Mouse (Mus musculus): ENCODE data around the gene Taok1. TPM values are rescaled to one million over a fixed set of nuclear protein-coding genes. Genes with fewer than 3 reads are reported as not detected.
"Not testable (repeated sequence)": the region's sequence is repeated elsewhere in the genome, so short reads cannot be mapped to it uniquely, and the experiment has no call there.

Gene Taok1
- 10 to 100 TPM; 49.6 to 50.1 TPM for total RNA-seq (2021)
- long read RNA-seq, experiment 1, full-length matches to known transcripts: 2 of 16 reads
- long read RNA-seq, experiment 1, partial matches to known transcripts: 2 of 16 reads
- long read RNA-seq, experiment 1, other reads (novel, unspliced or antisense): 12 of 16 reads
- long read RNA-seq, experiment 2, partial matches to known transcripts: 2 of 13 reads
- long read RNA-seq, experiment 2, other reads (novel, unspliced or antisense): 11 of 13 reads

- DNase-seq (ENCODE audit: low spot score in 2 of 2): peak; percentile 93 to 97
Measured at GRCm38 (mm10) chr11:77607538-77608455, at the start of gene Taok1. Gene Taok1 (minus strand): TSS chr11:77607815.

GRCm38 (mm10) chr11:77653406-77654190, 46.0 kb upstream of the Taok1 start:
- DNase-seq (ENCODE audit: low spot score in 2 of 2): not testable (repeated sequence)

GRCm38 (mm10) chr11:77652484-77652883, 44.9 kb upstream of the Taok1 start:
- no peak for DNase-seq (ENCODE audit: low spot score in 2 of 2)

- no peak for DNase-seq (ENCODE audit: low spot score in 2 of 2)
Measured at GRCm38 (mm10) chr11:77648878-77649277, 41.3 kb upstream of the Taok1 start.

- no peak for DNase-seq (ENCODE audit: low spot score in 2 of 2)
Measured at GRCm38 (mm10) chr11:77645481-77645880, 37.9 kb upstream of the Taok1 start.

GRCm38 (mm10) chr11:77641390-77641789, 33.8 kb upstream of the Taok1 start:
- no peak for DNase-seq (ENCODE audit: low spot score in 2 of 2)

GRCm38 (mm10) chr11:77630257-77630670, 22.6 kb upstream of the Taok1 start:
- DNase-seq (ENCODE audit: low spot score in 2 of 2): peak; percentile 55 to 73

- no peak for DNase-seq (ENCODE audit: low spot score in 2 of 2)
Measured at GRCm38 (mm10) chr11:77629476-77629875, 21.9 kb upstream of the Taok1 start.

- DNase-seq (ENCODE audit: low spot score in 2 of 2): no peak
Measured at GRCm38 (mm10) chr11:77626596-77627535, 19.3 kb upstream of the Taok1 start.

- no peak for DNase-seq (ENCODE audit: low spot score in 2 of 2)
Measured at GRCm38 (mm10) chr11:77625061-77625855, 17.6 kb upstream of the Taok1 start.

GRCm38 (mm10) chr11:77624441-77625060, 16.9 kb upstream of the Taok1 start:
- DNase-seq (ENCODE audit: low spot score in 2 of 2): peak in 1 of 2 experiments; percentile 26

GRCm38 (mm10) chr11:77624002-77624401, 16.4 kb upstream of the Taok1 start:
- DNase-seq (ENCODE audit: low spot score in 2 of 2): no peak

- DNase-seq (ENCODE audit: low spot score in 2 of 2): no peak
Measured at GRCm38 (mm10) chr11:77621902-77622535, 14.4 kb upstream of the Taok1 start.

GRCm38 (mm10) chr11:77615084-77615624, 7.5 kb upstream of the Taok1 start:
- DNase-seq (ENCODE audit: low spot score in 2 of 2): no peak

- DNase-seq (ENCODE audit: low spot score in 2 of 2): peak; percentile 17 to 32
Measured at GRCm38 (mm10) chr11:77606835-77607537, 629 bp downstream of the Taok1 start.

- DNase-seq (ENCODE audit: low spot score in 2 of 2): no peak
Measured at GRCm38 (mm10) chr11:77606469-77606834, 1.2 kb downstream of the Taok1 start.

- no peak for DNase-seq (ENCODE audit: low spot score in 2 of 2)
Measured at GRCm38 (mm10) chr11:77597266-77597665, 10.3 kb downstream of the Taok1 start.

- DNase-seq (ENCODE audit: low spot score in 2 of 2): no peak
Measured at GRCm38 (mm10) chr11:77591388-77591787, 16.2 kb downstream of the Taok1 start.

Measured in gastrocnemius, postnatal 4 days (tissue).